Mouse (Mus musculus) splenic B cell, adult 2 months (primary cell): ENCODE results near the gene Pla2g10.
"Not testable (repeated sequence)": the region's sequence is repeated elsewhere in the genome, so short reads cannot be mapped to it uniquely, and the experiment has no call there.

ENCODE experiments used
- DNase-seq: peaks from one replicate; pipeline ENCODE4 v3.0.0-alpha.2; 2011; ENCODE audit warnings: low read depth, low spot score
- H3K27me3 ChIP-seq: 2 replicates; pipeline ENCODE4 v1.6.1; 2012; ENCODE audit warnings: mild to moderate bottlenecking, low read length, moderate library complexity, mixed read lengths; ENCODE audit not compliant: control insufficient read depth, poor library complexity, insufficient read depth, severe bottlenecking
- H3K36me3 ChIP-seq: 2 replicates; pipeline ENCODE4 v1.6.1; 2012; ENCODE audit warnings: mild to moderate bottlenecking, low read length, moderate library complexity, mixed read lengths; ENCODE audit not compliant: control insufficient read depth, poor library complexity, insufficient read depth, severe bottlenecking

The Pla2g10 gene

DNA sequence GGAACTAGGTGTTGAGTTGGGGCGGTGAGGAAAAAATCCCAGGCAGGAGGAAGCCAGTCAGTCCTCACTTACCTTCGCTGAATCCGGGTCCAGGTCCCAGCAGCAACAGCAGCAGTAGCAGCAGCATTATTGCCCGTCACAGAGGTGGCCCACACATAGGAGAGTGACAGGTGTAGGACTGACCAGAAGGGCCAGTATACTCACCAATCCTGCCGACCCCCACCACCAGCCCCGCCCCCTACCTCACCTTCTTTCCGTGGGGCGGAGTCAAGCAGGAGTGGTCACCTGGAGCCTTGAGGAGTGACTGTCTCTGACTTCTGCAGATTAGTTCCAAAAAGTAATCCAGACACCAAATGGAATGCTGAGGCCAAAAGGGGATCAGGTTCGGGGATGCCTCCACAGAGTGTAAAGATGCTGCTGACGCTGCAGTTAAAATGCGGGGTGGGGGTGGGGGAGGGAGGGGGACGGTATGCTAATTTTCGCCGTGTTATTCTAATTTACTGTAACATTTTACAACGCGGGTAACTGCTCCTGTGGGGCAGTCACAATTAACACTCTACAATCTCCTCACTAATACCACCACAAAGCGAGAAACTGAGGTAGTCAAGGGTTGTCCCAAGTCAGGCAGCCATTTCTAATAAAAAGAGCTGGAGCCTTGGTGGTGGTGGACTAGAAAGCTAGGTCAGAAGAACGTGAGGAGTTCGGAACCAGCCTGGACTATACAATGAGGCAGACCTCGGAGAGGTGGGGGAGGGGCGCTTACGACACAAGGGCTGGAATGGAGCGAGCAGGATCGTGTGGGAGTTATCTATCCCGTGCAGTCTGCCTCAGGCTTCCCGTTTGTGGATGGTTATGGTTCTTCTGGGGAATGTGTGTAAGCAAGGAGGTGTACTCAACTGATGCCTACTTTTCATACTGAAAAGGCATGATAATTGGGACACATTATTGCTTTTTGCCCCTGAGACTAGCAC is at the start of gene Pla2g10:
TSS of gene Pla2g10 (minus strand) at position 699 of the 971 bp plus-strand sequence.
- Histone ChIP-seq H3K27me3 (no peaks in the 10 kb centered on the region), H3K36me3 (no peaks in the 10 kb centered on the region)
- DNase-seq: no peak

DNA sequence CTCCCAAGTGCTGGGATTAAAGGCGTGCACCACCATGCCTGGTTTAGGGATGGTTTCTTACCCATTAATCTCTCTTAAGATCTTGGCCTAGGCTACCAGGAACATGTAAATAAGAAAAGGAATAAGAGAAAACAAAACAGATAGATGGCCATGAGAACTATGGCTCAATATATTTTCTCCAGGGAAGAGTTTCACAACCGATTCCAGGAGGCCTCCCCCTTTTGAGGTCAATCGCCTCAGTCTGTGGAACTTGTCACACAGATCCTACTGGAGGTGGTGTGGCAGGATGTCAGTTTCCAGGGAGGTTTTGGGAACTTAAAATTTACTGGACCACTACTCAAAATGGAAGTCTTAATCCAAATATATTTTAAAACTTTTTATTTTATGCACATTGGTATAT is 43.9 kb upstream of the Pla2g10 start:
- DNase-seq, H3K36me3 ChIP-seq, H3K27me3 ChIP-seq: not testable (repeated sequence)

- DNase-seq, H3K27me3 ChIP-seq, H3K36me3 ChIP-seq: not testable (repeated sequence)
Measured at GRCm38 (mm10) chr16:13774011-13774410, 43.2 kb upstream of the Pla2g10 start.

DNA sequence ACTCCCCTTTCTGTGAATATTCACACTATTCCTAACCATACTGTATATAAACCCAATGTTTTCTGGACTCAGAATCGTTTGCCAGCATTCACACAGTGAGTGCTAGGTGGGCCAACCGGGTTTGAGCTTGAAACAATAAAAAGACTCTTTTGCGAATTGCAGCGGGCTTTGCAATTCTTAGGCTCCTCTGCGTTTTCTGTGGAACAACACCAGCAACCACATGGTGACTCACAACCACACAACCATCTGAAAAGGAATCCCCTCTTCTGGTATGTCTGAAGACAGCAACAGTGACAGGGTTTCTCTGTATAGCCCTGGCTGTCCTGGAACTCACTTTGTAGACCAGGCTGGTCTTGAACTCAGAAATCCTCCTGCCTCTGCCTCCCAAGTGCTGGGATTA is 41.3 kb upstream of the Pla2g10 start:
- not testable (repeated sequence) for DNase-seq, H3K36me3 ChIP-seq, H3K27me3 ChIP-seq

GRCm38 (mm10) chr16:13771603-13772002 is 40.8 kb upstream of the Pla2g10 start:
- not testable (repeated sequence) for H3K36me3 ChIP-seq, DNase-seq, H3K27me3 ChIP-seq

DNA sequence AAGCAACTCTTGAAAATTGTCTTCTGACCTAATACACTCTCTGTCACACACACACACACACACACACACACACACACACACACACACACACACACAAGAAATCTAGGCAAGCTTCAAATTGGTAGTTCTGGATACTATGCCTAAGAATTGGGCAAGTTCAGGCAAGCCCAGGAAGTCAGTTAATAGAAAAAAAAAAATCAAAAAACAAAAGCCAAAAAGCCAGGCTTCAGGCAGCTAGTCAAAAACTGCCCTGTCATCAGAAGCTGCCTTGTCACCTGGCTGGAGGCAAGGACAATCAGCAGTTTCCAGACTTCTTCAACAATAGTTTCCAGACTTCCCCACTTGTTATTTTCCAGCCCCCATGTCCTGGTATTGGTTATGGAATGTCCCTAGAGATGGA is 35.6 kb upstream of the Pla2g10 start:
- no peaks in the 10 kb centered on the region for H3K27me3 ChIP-seq
- H3K36me3 ChIP-seq: no peaks in the 10 kb centered on the region
- no peak for DNase-seq

- DNase-seq: no peak
- H3K36me3 ChIP-seq: no peaks in the 10 kb centered on the region
- no peaks in the 10 kb centered on the region for H3K27me3 ChIP-seq
Measured at GRCm38 (mm10) chr16:13764519-13764918, 33.7 kb upstream of the Pla2g10 start.

GRCm38 (mm10) chr16:13762807-13763206 is 32.0 kb upstream of the Pla2g10 start:
- not testable (repeated sequence) for H3K36me3 ChIP-seq, H3K27me3 ChIP-seq, DNase-seq

DNA sequence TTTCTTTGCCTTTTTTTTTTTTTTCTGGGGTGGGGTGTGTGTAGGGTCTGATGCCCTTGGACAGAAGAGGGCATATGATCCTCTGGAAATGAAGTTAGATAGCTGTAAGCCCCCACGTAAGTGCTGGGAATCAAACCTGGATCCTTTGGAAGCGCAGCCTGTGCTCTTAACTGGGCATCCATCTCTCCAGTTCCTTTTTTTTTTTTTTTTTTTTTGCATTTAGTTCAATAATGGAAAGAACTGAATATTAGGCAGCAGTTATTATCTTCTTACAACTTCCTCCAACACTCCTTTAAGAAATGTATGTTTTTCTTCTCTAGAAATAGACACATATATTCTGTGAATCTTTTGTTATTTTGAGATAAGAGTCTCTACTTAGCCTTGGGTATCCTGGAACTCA is 27.0 kb upstream of the Pla2g10 start:
- Histone ChIP-seq H3K27me3 (no peaks in the 10 kb centered on the region), H3K36me3 (no peaks in the 10 kb centered on the region)
- DNase-seq: no peak

DNA sequence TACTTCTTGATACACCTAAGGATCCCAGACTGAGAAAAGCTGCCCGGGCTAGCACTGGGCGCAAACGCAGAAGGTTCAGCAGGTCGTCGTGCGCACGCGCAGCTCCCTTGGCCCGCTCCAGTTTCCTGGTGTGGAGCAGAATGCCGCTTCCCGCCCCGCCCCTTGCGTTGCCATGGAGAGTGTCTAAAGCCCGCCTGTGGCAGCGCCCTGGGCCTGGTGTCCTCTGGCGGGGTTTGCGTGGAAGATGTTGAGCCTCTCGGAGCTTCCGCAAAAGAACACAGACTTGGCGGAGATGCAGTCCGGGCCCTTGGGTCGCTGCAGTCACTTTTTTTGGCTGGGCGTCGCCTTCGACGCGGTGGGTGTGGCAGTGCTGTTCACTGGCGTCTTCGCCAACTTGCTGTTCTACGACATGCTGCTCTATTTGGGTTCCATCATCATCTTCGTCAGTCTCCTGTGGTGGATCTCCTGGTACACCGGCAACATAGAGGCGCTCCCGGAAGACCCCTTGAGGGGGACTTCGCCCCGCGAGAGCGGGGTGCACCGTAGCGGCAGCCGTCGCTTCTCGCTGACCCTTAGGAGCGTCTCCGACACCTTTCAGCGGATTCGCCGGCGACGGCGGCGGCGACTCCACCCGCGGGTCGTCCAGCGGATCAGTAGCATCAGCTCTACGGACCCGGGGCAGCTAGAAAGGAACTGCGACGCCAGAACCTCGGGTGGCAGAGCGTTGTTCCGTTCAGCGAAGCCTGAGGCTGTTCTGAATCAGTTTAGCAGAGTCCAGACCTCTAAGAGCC is 23.8 kb upstream of the Pla2g10 start:
- Histone ChIP-seq H3K36me3 (no peaks in the 10 kb centered on the region), H3K27me3 (no peaks in the 10 kb centered on the region)
- DNase-seq: peak; percentile 91

DNA sequence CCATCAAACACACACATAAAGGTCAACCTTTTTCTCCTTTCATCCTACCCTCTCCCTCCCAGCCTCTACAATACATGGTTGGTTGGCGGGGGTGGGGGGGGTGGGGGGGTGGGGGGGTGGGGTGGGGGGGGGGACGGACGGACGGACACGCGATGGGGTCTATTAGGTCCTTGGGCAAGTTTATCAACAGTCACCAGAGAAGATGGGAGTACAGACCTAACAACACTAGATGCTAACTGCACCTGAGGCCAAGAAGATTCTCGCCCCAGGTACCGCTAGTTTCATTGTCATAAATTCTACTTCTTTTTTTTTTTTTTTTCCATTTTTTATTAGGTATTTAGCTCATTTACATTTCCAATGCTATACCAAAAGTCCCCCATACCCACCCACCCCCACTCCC is 23.2 kb upstream of the Pla2g10 start:
- no peaks in the 10 kb centered on the region for H3K27me3 ChIP-seq
- peak; percentile 17 for DNase-seq
- no peaks in the 10 kb centered on the region for H3K36me3 ChIP-seq

DNA sequence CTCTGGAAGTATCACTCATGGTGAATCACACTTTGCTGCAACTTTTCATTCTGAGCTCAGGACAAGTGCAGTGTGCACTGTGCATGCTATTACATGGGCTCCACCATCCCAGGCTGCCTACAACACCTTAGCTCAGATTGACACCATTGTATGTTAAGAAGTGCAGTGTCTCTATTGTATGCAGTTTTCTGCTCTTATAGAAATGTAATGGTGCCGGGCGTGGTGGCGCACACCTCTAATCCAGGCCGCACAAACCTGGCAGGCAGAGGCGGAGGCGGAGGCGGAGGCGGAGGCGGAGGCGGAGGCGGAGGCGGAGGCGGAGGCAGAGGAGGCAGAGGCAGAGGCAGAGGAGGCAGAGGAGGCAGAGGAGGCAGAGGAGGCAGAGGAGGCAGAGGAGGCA is 19.8 kb upstream of the Pla2g10 start:
- DNase-seq: no peak
- H3K27me3 ChIP-seq: no peaks in the 10 kb centered on the region
- H3K36me3 ChIP-seq: no peaks in the 10 kb centered on the region

GRCm38 (mm10) chr16:13749981-13750380 is 19.2 kb upstream of the Pla2g10 start:
- Histone ChIP-seq H3K27me3 (no peaks in the 10 kb centered on the region), H3K36me3 (no peaks in the 10 kb centered on the region)
- no peak for DNase-seq

- Histone ChIP-seq H3K36me3 (no peaks in the 10 kb centered on the region), H3K27me3 (no peaks in the 10 kb centered on the region)
- DNase-seq: no peak
Measured at GRCm38 (mm10) chr16:13749306-13749705, 18.5 kb upstream of the Pla2g10 start.

- H3K36me3 ChIP-seq, DNase-seq: not testable (repeated sequence)
Measured at GRCm38 (mm10) chr16:13748813-13749212, 18.0 kb upstream of the Pla2g10 start.

More at GRCm38 (mm10) chr16:13748813-13749212, 18.0 kb upstream of the Pla2g10 start:
- H3K27me3 ChIP-seq: not testable (repeated sequence)
